Mouse (Mus musculus) midbrain, postnatal 0 days (tissue): Measurements from ENCODE around the gene Zranb2. TPM values are rescaled to one million over a fixed set of nuclear protein-coding genes. Genes with fewer than 3 reads are reported as not detected.
A peak's percentile ranks its signal among the peaks of the same experiment; 100 is the strongest.

Source experiments
- ATAC-seq: fragments of 200-750 bp; cut with Nextera tagmentation; 2 replicates; pipeline ENCODE4 v1.8.0; 2017; ENCODE audit warnings: moderate number of reproducible peaks, mild to moderate bottlenecking, moderate TSS enrichment, moderate library complexity; ENCODE audit not compliant: low FRiP score
- DNase-seq: peaks from one replicate; pipeline ENCODE4 v3.0.0-alpha.2; 2015; ENCODE audit warnings: low spot score
- H3K27ac ChIP-seq: fragments of 300-500 bp; sonication (generic); 2 replicates; pipeline ENCODE4 v1.5.1; 2014; ENCODE audit warnings: low read depth, mild to moderate bottlenecking, low read length, mixed read lengths
- H3K27me3 ChIP-seq: fragments of 300-500 bp; sonication (generic); 2 replicates; pipeline ENCODE4 v1.6.1; 2014; ENCODE audit warnings: low read length, control low read depth, mixed read lengths; ENCODE audit not compliant: insufficient read depth
- H3K36me3 ChIP-seq: fragments of 300-500 bp; sonication (generic); 2 replicates; pipeline ENCODE4 v1.6.1; 2014; ENCODE audit warnings: low read length, control low read depth, mixed read lengths; ENCODE audit not compliant: insufficient read depth
- H3K4me1 ChIP-seq: fragments of 300-500 bp; sonication (generic); 2 replicates; pipeline ENCODE4 v1.6.1; 2014; ENCODE audit warnings: mild to moderate bottlenecking, control low read depth, antibody characterized with exemption, low read length, mixed read lengths; ENCODE audit not compliant: insufficient read depth
- H3K4me2 ChIP-seq: fragments of 300-500 bp; sonication (generic); 2 replicates; pipeline ENCODE4 v1.6.1; 2014; ENCODE audit warnings: low read depth, mild to moderate bottlenecking, low read length, mixed read lengths; ENCODE audit not compliant: poor library complexity, severe bottlenecking
- H3K4me3 ChIP-seq: fragments of 300-500 bp; sonication (generic); 2 replicates; pipeline ENCODE4 v1.5.1; 2014; ENCODE audit warnings: low read depth, mild to moderate bottlenecking, low read length, moderate library complexity
- H3K9ac ChIP-seq: fragments of 300-500 bp; sonication (generic); replicated peaks from 2 replicates; pipeline ENCODE4 v1.6.1; 2014; ENCODE audit warnings: mild to moderate bottlenecking, low read length, moderate library complexity, mixed read lengths; ENCODE audit not compliant: poor library complexity, severe bottlenecking
- H3K9me3 ChIP-seq: fragments of 300-500 bp; sonication (generic); 2 replicates; pipeline ENCODE4 v1.6.1; 2016; ENCODE audit warnings: low read length, control low read depth
- CTCF ChIP-seq: IDR thresholded peaks from 2 replicates; pipeline ENCODE4 v1.5.1; 2016; ENCODE audit warnings: antibody characterized with exemption, mild to moderate bottlenecking
- WGBS: fragments of 180-500 bp; shearing (Covaris S2); extraction: QIAGEN DNeasy Blood & Tissue Kit; methylation state at CpG from one replicate; pipeline ENCODE4 v1.1.7; 2014; 5-methylcytosine and 5-hydroxymethylcytosine counted together
- polyA plus RNA-seq: library from polyadenylated mRNA; unstranded; fragments of >200 nt; fragmentation: Nextera tagmentation; extraction: Ambion mirVana; gene quantifications from 2 replicates; pipeline ENCODE4 v1.2.1, GENCODE M21; 2015
- total RNA-seq: library from RNA; depleted of rRNA; stranded (reverse); fragments of >200 nt; gene quantifications from 2 replicates; pipeline ENCODE4 v1.2.3, GENCODE M21; 2014

Gene Zranb2
- total and polyA plus RNA-seq, 2 experiments from 2014 or later = 68.7 to 103 TPM

GRCm38 (mm10) chr3:157520433-157520832, 13.5 kb upstream of the Zranb2 start:
- no peak overlapping the region for H3K9ac ChIP-seq
- 0% methylated on average over 1 of the region's 1 CpGs for WGBS
- no peak overlapping the region for H3K27ac ChIP-seq
- H3K36me3 ChIP-seq = no peaks in the 10 kb centered on the region
- no peaks in the 10 kb centered on the region for H3K27me3 ChIP-seq
- peak; percentile 77 for ATAC-seq
- H3K9me3 ChIP-seq = no peaks in the 10 kb centered on the region
- peak; percentile 89 for DNase-seq
- H3K4me2 ChIP-seq = no peak overlapping the region
- H3K4me1 ChIP-seq = no peaks in the 10 kb centered on the region
- TF ChIP-seq CTCF = peak; percentile 89
- H3K4me3 ChIP-seq = no peak overlapping the region

GRCm38 (mm10) chr3:157523834-157524233, 10.1 kb upstream of the Zranb2 start:
- Histone ChIP-seq H3K36me3 (no peaks in the 10 kb centered on the region), H3K4me2 (no peak overlapping the region), H3K9ac (no peak overlapping the region), H3K27me3 (peaks cover 5% of the 10 kb centered on the region; the same call in 1 of the 2 replicates), H3K4me1 (no peaks in the 10 kb centered on the region), H3K27ac (no peak overlapping the region), H3K9me3 (no peaks in the 10 kb centered on the region), H3K4me3 (no peak overlapping the region)
- DNase-seq = no peak
- no peak for ATAC-seq
- WGBS = 18% methylated on average over 1 of the region's 1 CpGs
- no peak for TF ChIP-seq CTCF

GRCm38 (mm10) chr3:157531585-157531984, 2.4 kb upstream of the Zranb2 start:
- 85% methylated on average over 2 of the region's 2 CpGs for WGBS
- Histone ChIP-seq H3K9me3 (no peaks in the 10 kb centered on the region), H3K4me1 (peaks cover 5% of the 10 kb centered on the region; the same call in 1 of the 2 replicates), H3K4me2 (no peak overlapping the region), H3K27me3 (peaks cover 39% of the 10 kb centered on the region), H3K36me3 (no peaks in the 10 kb centered on the region), H3K27ac (no peak overlapping the region), H3K9ac (no peak overlapping the region), H3K4me3 (no peak overlapping the region)
- TF ChIP-seq CTCF = no peak
- no peak for DNase-seq
- no peak for ATAC-seq

- H3K4me3 ChIP-seq = peak overlapping the region; percentile 69
- H3K4me2 ChIP-seq = peak overlapping the region; percentile 64
- peaks cover 23% of the 10 kb centered on the region for H3K27me3 ChIP-seq
- H3K27ac ChIP-seq = peak overlapping the region; percentile 95
- DNase-seq (peak; percentile 20), ATAC-seq (peak; percentile 43)
- TF ChIP-seq CTCF = no peak
- peaks cover 5% of the 10 kb centered on the region; the same call in 1 of the 2 replicates for H3K4me1 ChIP-seq
- 4% methylated on average over 15 of the region's 15 CpGs for WGBS
- peaks cover 11% of the 10 kb centered on the region; the same call in 1 of the 2 replicates for H3K36me3 ChIP-seq
- H3K9me3 ChIP-seq = no peaks in the 10 kb centered on the region
- peak overlapping the region; percentile 60 for H3K9ac ChIP-seq
These were observed 941 bp downstream of the Zranb2 start for GRCm38 (mm10) chr3:157534786-157535415.

GRCm38 (mm10) chr3:157549323-157549722, 15.4 kb downstream of the Zranb2 start:
- ATAC-seq (no peak), DNase-seq (no peak)
- Histone ChIP-seq H3K36me3 (peaks cover 37% of the 10 kb centered on the region; the same call in 1 of the 2 replicates), H3K4me3 (no peak overlapping the region), H3K27ac (no peak overlapping the region), H3K9ac (no peak overlapping the region), H3K4me2 (no peak overlapping the region), H3K27me3 (no peaks in the 10 kb centered on the region), H3K4me1 (no peaks in the 10 kb centered on the region), H3K9me3 (no peaks in the 10 kb centered on the region)
- no peak for TF ChIP-seq CTCF
- 94% methylated on average over 2 of the region's 2 CpGs for WGBS

- H3K27me3 ChIP-seq = no peaks in the 10 kb centered on the region
- no peak for TF ChIP-seq CTCF
- H3K9me3 ChIP-seq = no peaks in the 10 kb centered on the region
- no peak overlapping the region for H3K4me2 ChIP-seq
- WGBS = 90% methylated on average over 3 of the region's 3 CpGs
- peaks cover 33% of the 10 kb centered on the region; the same call in 1 of the 2 replicates for H3K36me3 ChIP-seq
- H3K4me3 ChIP-seq = no peak overlapping the region
- no peak overlapping the region for H3K27ac ChIP-seq
- no peak for DNase-seq
- ATAC-seq = no peak
- no peaks in the 10 kb centered on the region for H3K4me1 ChIP-seq
- H3K9ac ChIP-seq = no peak overlapping the region
These were observed 16.0 kb downstream of the Zranb2 start for GRCm38 (mm10) chr3:157549758-157550600.
